Mouse (Mus musculus): ENCODE results near the gene Plxna1. TPM values are rescaled to one million over a fixed set of nuclear protein-coding genes. Genes with fewer than 3 reads are reported as not detected.
A peak's percentile ranks its signal among the peaks of the same experiment; 100 is the strongest.

Gene Plxna1
- total RNA-seq (2021): 10 to 100 TPM; 59.4 to 74.6 TPM

GRCm38 (mm10) chr6:89362281-89363106, at the start of gene Plxna1:
Plxna1 (minus strand) TSS chr6:89362620.
- intact Hi-C loops (cut with DNase I): loop anchor here (1.0 to 5.0 kb wide), 6 partner anchors 105 to 435 kb away; no protein-coding TSS in a partner anchor
- DNase-seq (ENCODE audit: low spot score in 2 of 2): peak; percentile 61 to 64

- no peak for DNase-seq (ENCODE audit: low spot score in 2 of 2)
- intact Hi-C loops (cut with DNase I): no loop called here
Observed at GRCm38 (mm10) chr6:89409041-89409440, 46.6 kb upstream of the Plxna1 start.

GRCm38 (mm10) chr6:89408259-89408658, 45.8 kb upstream of the Plxna1 start:
- intact Hi-C loops (cut with DNase I): no loop called here

GRCm38 (mm10) chr6:89407247-89407889, 44.9 kb upstream of the Plxna1 start:
- intact Hi-C loops (cut with DNase I): no loop called here
- DNase-seq (ENCODE audit: low spot score in 2 of 2): no peak

More at GRCm38 (mm10) chr6:89408259-89408658, 45.8 kb upstream of the Plxna1 start:
- no peak for DNase-seq (ENCODE audit: low spot score in 2 of 2)

- DNase-seq (ENCODE audit: low spot score in 2 of 2): no peak
- intact Hi-C loops (cut with DNase I): no loop called here
Observed at GRCm38 (mm10) chr6:89404964-89405363, 42.5 kb upstream of the Plxna1 start.

- intact Hi-C loops (cut with DNase I): no loop called here
- no peak for DNase-seq (ENCODE audit: low spot score in 2 of 2)
Observed at GRCm38 (mm10) chr6:89403257-89404225, 41.1 kb upstream of the Plxna1 start.

- intact Hi-C loops (cut with DNase I): no loop called here
Observed at GRCm38 (mm10) chr6:89402406-89402805, 40.0 kb upstream of the Plxna1 start.

GRCm38 (mm10) chr6:89399564-89399963, 37.1 kb upstream of the Plxna1 start:
- intact Hi-C loops (cut with DNase I): no loop called here
- no peak for DNase-seq (ENCODE audit: low spot score in 2 of 2)

More at GRCm38 (mm10) chr6:89402406-89402805, 40.0 kb upstream of the Plxna1 start:
- no peak for DNase-seq (ENCODE audit: low spot score in 2 of 2)

GRCm38 (mm10) chr6:89397919-89398318, 35.5 kb upstream of the Plxna1 start:
- DNase-seq (ENCODE audit: low spot score in 2 of 2): no peak
- intact Hi-C loops (cut with DNase I): no loop called here

- DNase-seq (ENCODE audit: low spot score in 2 of 2): peak in 1 of 2 experiments; percentile 43
- intact Hi-C loops (cut with DNase I): no loop called here
Observed at GRCm38 (mm10) chr6:89393820-89394219, 31.4 kb upstream of the Plxna1 start.

- intact Hi-C loops (cut with DNase I): no loop called here
- DNase-seq (ENCODE audit: low spot score in 2 of 2): no peak
Observed at GRCm38 (mm10) chr6:89392213-89392612, 29.8 kb upstream of the Plxna1 start.

GRCm38 (mm10) chr6:89389771-89390170, 27.4 kb upstream of the Plxna1 start:
- intact Hi-C loops (cut with DNase I): loop anchor here (5.0 kb wide), 1 partner anchor 63 kb away; no protein-coding TSS in a partner anchor
- DNase-seq (ENCODE audit: low spot score in 2 of 2): no peak

- intact Hi-C loops (cut with DNase I): loop anchor here (5.0 kb wide), 1 partner anchor 65 kb away; no protein-coding TSS in a partner anchor
- no peak for DNase-seq (ENCODE audit: low spot score in 2 of 2)
Observed at GRCm38 (mm10) chr6:89386956-89387355, 24.5 kb upstream of the Plxna1 start.

GRCm38 (mm10) chr6:89384699-89385098, 22.3 kb upstream of the Plxna1 start:
- intact Hi-C loops (cut with DNase I): loop anchor here (5.0 kb wide), 1 partner anchor 68 kb away; no protein-coding TSS in a partner anchor

GRCm38 (mm10) chr6:89381851-89382250, 19.4 kb upstream of the Plxna1 start:
- intact Hi-C loops (cut with DNase I): no loop called here
- no peak for DNase-seq (ENCODE audit: low spot score in 2 of 2)

More at GRCm38 (mm10) chr6:89384699-89385098, 22.3 kb upstream of the Plxna1 start:
- no peak for DNase-seq (ENCODE audit: low spot score in 2 of 2)

GRCm38 (mm10) chr6:89381172-89381571, 18.8 kb upstream of the Plxna1 start:
- DNase-seq (ENCODE audit: low spot score in 2 of 2): no peak
- intact Hi-C loops (cut with DNase I): no loop called here

- DNase-seq (ENCODE audit: low spot score in 2 of 2): no peak
- intact Hi-C loops (cut with DNase I): no loop called here
Observed at GRCm38 (mm10) chr6:89380751-89381150, 18.3 kb upstream of the Plxna1 start.

- no peak for DNase-seq (ENCODE audit: low spot score in 2 of 2)
- intact Hi-C loops (cut with DNase I): no loop called here
Observed at GRCm38 (mm10) chr6:89378264-89378663, 15.8 kb upstream of the Plxna1 start.

GRCm38 (mm10) chr6:89368812-89369211, 6.4 kb upstream of the Plxna1 start:
- no peak for DNase-seq (ENCODE audit: low spot score in 2 of 2)
- intact Hi-C loops (cut with DNase I): no loop called here

All from left cerebral cortex, postnatal 25 days (tissue).